8 mouse cellular contexts compared by ENCODE assay signal in genomic region chr13:38625492-38626228, GRCm38 (mm10). TPM values are rescaled to one million over a fixed set of nuclear protein-coding genes. Genes with fewer than 3 reads are reported as not detected.
DNase-seq lines count a peak whose midpoint lies in the region; ATAC-seq and TF ChIP-seq lines count a peak whose summit lies in the region.

No protein-coding gene starts in this region.

- ATAC-seq in G1E (ENCODE audit: extremely low read depth, insufficient number of reproducible peaks, low FRiP score, poor library complexity, severe bottlenecking): peak; percentile 40; the same call in 1 of the 2 replicates

- H3K4me1 ChIP-seq in G1E (ENCODE audit: insufficient read depth, low read depth, low read length): peaks cover 21% of the 10 kb centered on the region

- peaks cover 85% of the 10 kb centered on the region for H3K36me3 ChIP-seq in G1E (replicated peaks)

- no peak overlapping the region for H3K4me3 ChIP-seq in layer of hippocampus, adult 2 months
- H3K4me3 ChIP-seq in G1E (ENCODE audit: low read depth, low read length): no peak overlapping the region

- H3K27me3 ChIP-seq in G1E (ENCODE audit: insufficient read depth, low read length): no peaks in the 10 kb centered on the region

- peak in 1 of 2 experiments; percentile 38 for DNase-seq in layer of hippocampus, adult 2 months (ENCODE audit: low spot score in 2 of 2)
- DNase-seq in layer of hippocampus, adult 9-11 months: no peak
- peak; percentile 13 for DNase-seq in G1E (ENCODE audit: low spot score)
- DNase-seq in adrenal gland, postnatal 36 days: peak; percentile 65 to 70
- DNase-seq in induced T-regulatory cell, adult 2 months (ENCODE audit: low read depth): peak; percentile 23
- DNase-seq in lung, postnatal 36 days: peak; percentile 76
- no peak for DNase-seq in urinary bladder, adult 18-20 months (ENCODE audit: low spot score in 2 of 2)
- DNase-seq in cerebellum, adult 9-10 months: no peak

- peak; percentile 72 for TF ChIP-seq CTCF in layer of hippocampus, adult 2 months (conservative IDR thresholded peaks at IDR 0.05)
- TF ChIP-seq CTCF in G1E (IDR thresholded peaks at IDR 0.05; ENCODE audit: low read depth, low read length): no peak

- H3K9me3 ChIP-seq in G1E (replicated peaks): no peaks in the 10 kb centered on the region

- no peak overlapping the region for H3K27ac ChIP-seq in layer of hippocampus, adult 2 months

RNA-seq across cellular contexts. Expression of gene Bloc1s5, which starts 9.2 kb away (rescaled TPM):
- 10 to 100 TPM in 1 of 2 experiments, 1 to 10 TPM in 1; 9.0 to 11.8 TPM for total RNA-seq in layer of hippocampus, adult 2 months (2021)
- total RNA-seq in G1E (2014; fragmentation: Nextera tagmentation) (17.2 and 25.8 TPM in 2 replicates), G1E (2017) (26.6 and 35.2 TPM in 2 replicates)
- polyA plus RNA-seq in G1E (2012): 8.2 and 10.4 TPM in 2 replicates
- 10 to 100 TPM; 19.8 to 25.7 TPM for total RNA-seq in adrenal gland, postnatal 36 days (2021)

RNA-seq across cellular contexts. Expression of gene Eef1e1, which starts 33.2 kb away (rescaled TPM):
- total RNA-seq in layer of hippocampus, adult 2 months (2021): 10 to 100 TPM; 30.0 to 30.6 TPM
- 73.1 and 95.1 TPM in 2 replicates for total RNA-seq in G1E (2014; fragmentation: Nextera tagmentation)
- 67.5 and 77.6 TPM in 2 replicates for total RNA-seq in G1E (2017)
- polyA plus RNA-seq in G1E (2012): 30.0 and 34.4 TPM in 2 replicates
- 10 to 100 TPM; 36.6 to 44.1 TPM for total RNA-seq in adrenal gland, postnatal 36 days (2021)

Comparison
In these comparisons a context has a peak if more than half of its experiments do, and no peak if none do; other contexts are left out.
1. DNase-seq: peak in G1E (single experiment), adrenal gland, postnatal 36 days (2 of 2), induced T-regulatory cell, adult 2 months (single experiment) and lung, postnatal 36 days (single experiment); none in layer of hippocampus, adult 9-11 months (single experiment), urinary bladder, adult 18-20 months (0 of 2) and cerebellum, adult 9-10 months (single experiment).